Mouse (Mus musculus) midbrain, postnatal 0 days (tissue): Measurements from ENCODE around the gene Gm10322. TPM values are rescaled to one million over a fixed set of nuclear protein-coding genes. Genes with fewer than 3 reads are reported as not detected.

Experiments used
- ATAC-seq: fragments of 200-750 bp; cut with Nextera tagmentation; 2 replicates; pipeline ENCODE4 v1.8.0; 2017; ENCODE audit warnings: moderate number of reproducible peaks, mild to moderate bottlenecking, moderate TSS enrichment, moderate library complexity; ENCODE audit not compliant: low FRiP score
- DNase-seq: peaks from one replicate; pipeline ENCODE4 v3.0.0-alpha.2; 2015; ENCODE audit warnings: low spot score
- H3K27ac ChIP-seq: fragments of 300-500 bp; sonication (generic); 2 replicates; pipeline ENCODE4 v1.5.1; 2014; ENCODE audit warnings: low read depth, mild to moderate bottlenecking, low read length, mixed read lengths
- H3K27me3 ChIP-seq: fragments of 300-500 bp; sonication (generic); 2 replicates; pipeline ENCODE4 v1.6.1; 2014; ENCODE audit warnings: low read length, control low read depth, mixed read lengths; ENCODE audit not compliant: insufficient read depth
- H3K36me3 ChIP-seq: fragments of 300-500 bp; sonication (generic); 2 replicates; pipeline ENCODE4 v1.6.1; 2014; ENCODE audit warnings: low read length, control low read depth, mixed read lengths; ENCODE audit not compliant: insufficient read depth
- H3K4me1 ChIP-seq: fragments of 300-500 bp; sonication (generic); 2 replicates; pipeline ENCODE4 v1.6.1; 2014; ENCODE audit warnings: mild to moderate bottlenecking, control low read depth, antibody characterized with exemption, low read length, mixed read lengths; ENCODE audit not compliant: insufficient read depth
- H3K4me2 ChIP-seq: fragments of 300-500 bp; sonication (generic); 2 replicates; pipeline ENCODE4 v1.6.1; 2014; ENCODE audit warnings: low read depth, mild to moderate bottlenecking, low read length, mixed read lengths; ENCODE audit not compliant: poor library complexity, severe bottlenecking
- H3K4me3 ChIP-seq: fragments of 300-500 bp; sonication (generic); 2 replicates; pipeline ENCODE4 v1.5.1; 2014; ENCODE audit warnings: low read depth, mild to moderate bottlenecking, low read length, moderate library complexity
- H3K9ac ChIP-seq: fragments of 300-500 bp; sonication (generic); replicated peaks from 2 replicates; pipeline ENCODE4 v1.6.1; 2014; ENCODE audit warnings: mild to moderate bottlenecking, low read length, moderate library complexity, mixed read lengths; ENCODE audit not compliant: poor library complexity, severe bottlenecking
- H3K9me3 ChIP-seq: fragments of 300-500 bp; sonication (generic); 2 replicates; pipeline ENCODE4 v1.6.1; 2016; ENCODE audit warnings: low read length, control low read depth
- CTCF ChIP-seq: IDR thresholded peaks from 2 replicates; pipeline ENCODE4 v1.5.1; 2016; ENCODE audit warnings: antibody characterized with exemption, mild to moderate bottlenecking
- WGBS: fragments of 180-500 bp; shearing (Covaris S2); extraction: QIAGEN DNeasy Blood & Tissue Kit; methylation state at CpG from one replicate; pipeline ENCODE4 v1.1.7; 2014; 5-methylcytosine and 5-hydroxymethylcytosine counted together
- polyA plus RNA-seq: library from polyadenylated mRNA; unstranded; fragments of >200 nt; fragmentation: Nextera tagmentation; extraction: Ambion mirVana; gene quantifications from 2 replicates; pipeline ENCODE4 v1.2.1, GENCODE M21; 2015
- total RNA-seq: library from RNA; depleted of rRNA; stranded (reverse); fragments of >200 nt; gene quantifications from 2 replicates; pipeline ENCODE4 v1.2.3, GENCODE M21; 2014

Gene Gm10322
- total and polyA plus RNA-seq, 2 experiments from 2014 or later, result not detected

- no peak overlapping the region for H3K4me2 ChIP-seq
- DNase-seq (no peak), ATAC-seq (no peak)
- no peaks in the 10 kb centered on the region for H3K9me3 ChIP-seq
- no peak overlapping the region for H3K4me3 ChIP-seq
- H3K27ac ChIP-seq, result no peak overlapping the region
- H3K27me3 ChIP-seq, result no peaks in the 10 kb centered on the region
- no peaks in the 10 kb centered on the region for H3K36me3 ChIP-seq
- 0 out of 2 replicates have a peak, but pooled peaks cover 5% of the 10 kb centered on the region for H3K4me1 ChIP-seq
- H3K9ac ChIP-seq, result no peak overlapping the region
- 74% methylated on average over 10 of the region's 10 CpGs for WGBS
- no peak for TF ChIP-seq CTCF
These were observed 5.5 kb downstream of the Gm10322 start for GRCm38 (mm10) chr10:59621355-59621754.

DNA sequence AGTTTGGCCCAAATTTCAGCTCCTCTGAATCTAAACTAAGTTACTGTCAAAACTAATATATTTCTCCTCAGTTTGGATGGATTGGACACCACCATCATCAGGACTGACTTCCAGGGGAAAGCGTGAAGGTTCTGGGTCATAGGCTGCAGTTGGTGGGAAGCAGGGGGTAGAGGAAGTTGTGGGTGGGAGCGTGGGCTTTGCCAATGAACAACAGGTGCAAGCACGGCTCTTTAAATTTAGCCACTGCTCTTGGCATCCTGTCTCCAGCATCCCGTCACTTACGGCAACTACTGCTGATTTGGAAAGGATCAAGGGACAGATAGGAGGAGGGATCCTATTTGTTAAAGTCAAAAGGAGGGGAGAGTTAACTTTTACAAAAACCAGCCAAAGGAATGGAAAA is 7.6 kb downstream of the Gm10322 start:
- Histone ChIP-seq H3K36me3 (no peaks in the 10 kb centered on the region), H3K4me2 (no peak overlapping the region), H3K4me1 (no peaks in the 10 kb centered on the region), H3K27me3 (no peaks in the 10 kb centered on the region), H3K9me3 (no peaks in the 10 kb centered on the region), H3K9ac (no peak overlapping the region), H3K27ac (no peak overlapping the region), H3K4me3 (no peak overlapping the region)
- ATAC-seq (no peak), DNase-seq (no peak)
- TF ChIP-seq CTCF, result no peak
- 72% methylated on average over 5 of the region's 5 CpGs for WGBS

GRCm38 (mm10) chr10:59628641-59629505 is 13.0 kb downstream of the Gm10322 start:
- Histone ChIP-seq H3K36me3 (no peaks in the 10 kb centered on the region), H3K9me3 (no peaks in the 10 kb centered on the region), H3K4me2 (no peak overlapping the region), H3K4me3 (no peak overlapping the region), H3K9ac (no peak overlapping the region), H3K4me1 (peaks cover 7% of the 10 kb centered on the region; the same call in 1 of the 2 replicates), H3K27me3 (no peaks in the 10 kb centered on the region), H3K27ac (no peak overlapping the region)
- no peak for TF ChIP-seq CTCF
- DNase-seq (peak; percentile 53), ATAC-seq (peak; percentile 74)
- 33% methylated on average over 17 of the region's 17 CpGs for WGBS

DNA sequence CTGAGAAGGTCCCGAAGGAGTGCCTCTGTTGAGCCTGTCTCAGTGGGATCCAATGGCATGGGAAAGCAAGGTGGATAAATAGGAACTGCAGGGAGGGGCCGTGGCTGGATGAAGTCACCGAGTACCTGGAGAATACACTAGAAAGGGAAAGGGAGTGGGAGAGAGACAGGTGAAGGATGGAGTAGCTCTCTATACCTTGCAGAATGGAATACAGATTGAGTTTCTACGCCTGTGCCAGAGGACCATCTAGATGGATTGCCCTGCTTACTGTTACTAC is 13.6 kb downstream of the Gm10322 start:
- ATAC-seq, result no peak
- TF ChIP-seq CTCF, result no peak
- Histone ChIP-seq H3K27me3 (no peaks in the 10 kb centered on the region), H3K4me2 (no peak overlapping the region), H3K4me1 (peaks cover 7% of the 10 kb centered on the region; the same call in 1 of the 2 replicates), H3K27ac (no peak overlapping the region), H3K9ac (no peak overlapping the region), H3K4me3 (no peak overlapping the region), H3K36me3 (no peaks in the 10 kb centered on the region), H3K9me3 (no peaks in the 10 kb centered on the region)
- DNase-seq, result no peak
- WGBS, result 83% methylated on average over 4 of the region's 4 CpGs

DNA sequence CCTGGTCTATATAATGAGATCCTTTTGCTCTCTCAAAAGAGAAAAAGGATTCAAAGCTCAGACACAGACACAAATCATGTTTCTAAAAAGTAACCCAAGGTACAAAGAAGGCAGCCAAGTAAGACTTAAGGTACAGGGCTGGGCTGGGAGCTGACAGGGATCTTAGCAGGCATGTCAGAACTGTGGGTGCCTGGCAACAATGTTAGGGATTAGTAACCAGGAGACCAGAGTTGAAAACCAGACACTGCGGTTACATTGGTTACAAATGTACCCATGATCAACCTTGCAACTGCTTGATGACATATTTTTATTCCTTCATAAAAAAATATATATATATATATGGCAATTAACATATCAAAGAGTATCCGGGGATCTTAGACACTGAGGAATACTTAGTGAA is 20.2 kb downstream of the Gm10322 start:
- Histone ChIP-seq H3K4me3 (no peak overlapping the region), H3K4me2 (no peak overlapping the region), H3K9me3 (no peaks in the 10 kb centered on the region), H3K27me3 (no peaks in the 10 kb centered on the region), H3K36me3 (no peaks in the 10 kb centered on the region), H3K27ac (no peak overlapping the region), H3K4me1 (no peaks in the 10 kb centered on the region), H3K9ac (no peak overlapping the region)
- ATAC-seq (peak; percentile 58; the same call in 1 of the 2 replicates), DNase-seq (no peak)
- TF ChIP-seq CTCF, result no peak
- 31% methylated on average over 2 of the region's 2 CpGs for WGBS

DNA sequence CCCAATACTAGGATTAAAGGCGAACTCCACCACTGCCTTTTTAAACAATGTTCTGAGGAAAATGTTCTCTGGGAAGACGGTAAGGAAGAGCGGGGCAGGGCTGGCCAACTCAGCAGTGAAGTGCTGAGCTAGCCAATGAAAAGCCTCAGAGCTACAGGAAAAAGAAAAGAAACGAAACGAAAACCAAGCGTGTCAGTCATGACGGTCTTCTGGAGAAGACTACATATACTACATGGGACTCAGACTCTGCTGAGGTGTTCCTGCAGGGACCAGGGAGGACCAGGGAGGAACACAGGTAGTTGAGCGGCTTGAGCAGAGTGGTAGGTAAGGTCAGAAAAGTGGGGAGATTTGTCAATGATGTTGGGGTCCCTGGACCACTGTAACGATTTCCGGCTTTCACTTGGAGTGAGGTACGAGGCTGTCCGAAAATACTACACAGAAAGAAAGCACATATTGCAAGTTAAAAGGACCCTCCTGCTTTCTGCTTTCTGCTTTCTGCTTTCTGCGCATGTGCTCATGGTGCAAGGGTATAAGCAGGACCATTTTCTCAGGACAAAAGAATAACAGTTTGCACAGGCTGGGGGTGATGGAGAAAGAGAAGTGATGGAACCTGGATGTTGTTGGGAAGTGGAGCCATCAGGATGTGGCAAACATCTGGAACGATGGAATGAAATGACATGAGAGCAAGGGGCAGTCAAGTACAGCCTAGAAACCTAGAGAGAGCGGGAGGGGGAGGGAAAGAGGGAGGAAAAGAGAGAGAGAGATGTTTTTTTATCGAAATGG is 21.1 kb downstream of the Gm10322 start:
- Histone ChIP-seq H3K4me1 (no peaks in the 10 kb centered on the region), H3K36me3 (no peaks in the 10 kb centered on the region), H3K4me3 (no peak overlapping the region), H3K9ac (no peak overlapping the region), H3K4me2 (no peak overlapping the region), H3K9me3 (no peaks in the 10 kb centered on the region), H3K27ac (no peak overlapping the region), H3K27me3 (no peaks in the 10 kb centered on the region)
- no peak for DNase-seq
- no peak for TF ChIP-seq CTCF
- no peak for ATAC-seq
- WGBS, result 69% methylated on average over 16 of the region's 16 CpGs
